Mouse (Mus musculus): ENCODE results near the gene Cgas. TPM values are rescaled to one million over a fixed set of nuclear protein-coding genes. Genes with fewer than 3 reads are reported as not detected.

Cgas gene
- polyA plus RNA-seq, 1 experiment from 2014 or later = 0.76 TPM

GRCm38 (mm10) chr9:78428185-78428584 is 14.9 kb downstream of the Cgas start:
- H3K27ac ChIP-seq (replicated peaks) = no peak overlapping the region
- peaks cover 4% of the 10 kb centered on the region; the same call in 1 of the 2 replicates for H3K27me3 ChIP-seq (replicated peaks)
- no peak overlapping the region for H3K4me3 ChIP-seq
- H3K4me1 ChIP-seq = peaks cover 10% of the 10 kb centered on the region; the same call in 1 of the 2 replicates
- H3K9ac ChIP-seq = no peak overlapping the region
- H3K9me3 ChIP-seq = no peaks in the 10 kb centered on the region
- WGBS = 52% methylated on average over 6 of the region's 6 CpGs
- H3K4me2 ChIP-seq = peak overlapping the region; percentile 79; the same call in 1 of the 2 replicates
- ATAC-seq (ENCODE audit: extremely low read depth, insufficient number of reproducible peaks, low FRiP score, low TSS enrichment) = no peak
- no peaks in the 10 kb centered on the region for H3K36me3 ChIP-seq

GRCm38 (mm10) chr9:78427362-78427781 is 15.7 kb downstream of the Cgas start:
- H3K4me2 ChIP-seq = peak overlapping the region; percentile 79
- no peak for ATAC-seq (ENCODE audit: extremely low read depth, insufficient number of reproducible peaks, low FRiP score, low TSS enrichment)
- no peak overlapping the region for H3K27ac ChIP-seq (replicated peaks)
- peaks cover 4% of the 10 kb centered on the region; the same call in 1 of the 2 replicates for H3K27me3 ChIP-seq (replicated peaks)
- no peaks in the 10 kb centered on the region for H3K9me3 ChIP-seq
- 11% methylated on average over 27 of the region's 27 CpGs for WGBS
- peak overlapping the region; percentile 75 for H3K9ac ChIP-seq
- H3K4me3 ChIP-seq = peak overlapping the region; percentile 49
- H3K36me3 ChIP-seq = no peaks in the 10 kb centered on the region
- peaks cover 10% of the 10 kb centered on the region; the same call in 1 of the 2 replicates for H3K4me1 ChIP-seq

- no peak for ATAC-seq (ENCODE audit: extremely low read depth, insufficient number of reproducible peaks, low FRiP score, low TSS enrichment)
- no peaks in the 10 kb centered on the region for H3K9me3 ChIP-seq
- no peak overlapping the region for H3K4me2 ChIP-seq
- H3K27ac ChIP-seq (replicated peaks) = no peak overlapping the region
- no peak overlapping the region for H3K9ac ChIP-seq
- no peaks in the 10 kb centered on the region for H3K36me3 ChIP-seq
- 90% methylated on average over 7 of the region's 7 CpGs for WGBS
- H3K4me3 ChIP-seq = no peak overlapping the region
- peaks cover 27% of the 10 kb centered on the region for H3K27me3 ChIP-seq (replicated peaks)
- H3K4me1 ChIP-seq = no peaks in the 10 kb centered on the region
Measured at GRCm38 (mm10) chr9:78401596-78401995, 41.4 kb downstream of the Cgas start.

GRCm38 (mm10) chr9:78400570-78400969 is 42.5 kb downstream of the Cgas start:
- H3K9me3 ChIP-seq = no peaks in the 10 kb centered on the region
- no peak overlapping the region for H3K4me3 ChIP-seq
- peaks cover 37% of the 10 kb centered on the region for H3K27me3 ChIP-seq (replicated peaks)
- no peak for ATAC-seq (ENCODE audit: extremely low read depth, insufficient number of reproducible peaks, low FRiP score, low TSS enrichment)
- H3K4me1 ChIP-seq = peaks cover 9% of the 10 kb centered on the region
- H3K36me3 ChIP-seq = no peaks in the 10 kb centered on the region
- H3K27ac ChIP-seq (replicated peaks) = no peak overlapping the region
- WGBS = 78% methylated on average over 5 of the region's 5 CpGs
- no peak overlapping the region for H3K4me2 ChIP-seq
- no peak overlapping the region for H3K9ac ChIP-seq

GRCm38 (mm10) chr9:78396517-78396916 is 46.5 kb downstream of the Cgas start:
- Histone ChIP-seq H3K4me2 (peak overlapping the region; percentile 76), H3K27ac (replicated peaks) (no peak overlapping the region), H3K4me1 (peaks cover 13% of the 10 kb centered on the region), H3K36me3 (no peaks in the 10 kb centered on the region), H3K9me3 (no peaks in the 10 kb centered on the region), H3K4me3 (peak overlapping the region; percentile 55), H3K27me3 (replicated peaks) (peaks cover 77% of the 10 kb centered on the region), H3K9ac (no peak overlapping the region)
- no peak for ATAC-seq (ENCODE audit: extremely low read depth, insufficient number of reproducible peaks, low FRiP score, low TSS enrichment)
- WGBS = 56% methylated on average over 9 of the region's 9 CpGs

GRCm38 (mm10) chr9:78395630-78396351 is 47.2 kb downstream of the Cgas start, which contains the start of gene Ddx43:
Gene Ddx43 (plus strand): TSS chr9:78395777.
- Histone ChIP-seq H3K4me3 (peak within 1 kb of the TSS; percentile 55), H3K36me3 (no peaks in the 10 kb centered on the region), H3K4me2 (peak within 1 kb of the TSS; percentile 76), H3K4me1 (peaks cover 13% of the 10 kb centered on the region), H3K9ac (peak within 1 kb of the TSS; percentile 68), H3K9me3 (no peaks in the 10 kb centered on the region), H3K27ac (replicated peaks) (no peak within 1 kb of the TSS), H3K27me3 (replicated peaks) (peaks cover 84% of the 10 kb centered on the region)
- peak; percentile 54; the same call in 1 of the 2 replicates for ATAC-seq (ENCODE audit: extremely low read depth, insufficient number of reproducible peaks, low FRiP score, low TSS enrichment)
- 2% methylated on average over 93 of the region's 93 CpGs for WGBS

- no peaks in the 10 kb centered on the region for H3K36me3 ChIP-seq
- no peak overlapping the region for H3K9ac ChIP-seq
- H3K9me3 ChIP-seq = no peaks in the 10 kb centered on the region
- peaks cover 84% of the 10 kb centered on the region for H3K27me3 ChIP-seq (replicated peaks)
- 33% methylated on average over 11 of the region's 11 CpGs for WGBS
- peak overlapping the region; percentile 76 for H3K4me2 ChIP-seq
- peaks cover 13% of the 10 kb centered on the region for H3K4me1 ChIP-seq
- no peak for ATAC-seq (ENCODE audit: extremely low read depth, insufficient number of reproducible peaks, low FRiP score, low TSS enrichment)
- H3K27ac ChIP-seq (replicated peaks) = no peak overlapping the region
- peak overlapping the region; percentile 55 for H3K4me3 ChIP-seq
Measured at GRCm38 (mm10) chr9:78395244-78395629, 47.8 kb downstream of the Cgas start.

- no peak overlapping the region for H3K9ac ChIP-seq
- WGBS = 58% methylated on average over 7 of the region's 7 CpGs
- H3K36me3 ChIP-seq = no peaks in the 10 kb centered on the region
- H3K4me2 ChIP-seq = no peak overlapping the region
- H3K27ac ChIP-seq (replicated peaks) = no peak overlapping the region
- H3K4me3 ChIP-seq = no peak overlapping the region
- H3K9me3 ChIP-seq = no peaks in the 10 kb centered on the region
- peaks cover 83% of the 10 kb centered on the region for H3K27me3 ChIP-seq (replicated peaks)
- peaks cover 13% of the 10 kb centered on the region for H3K4me1 ChIP-seq
- no peak for ATAC-seq (ENCODE audit: extremely low read depth, insufficient number of reproducible peaks, low FRiP score, low TSS enrichment)
Measured at GRCm38 (mm10) chr9:78394602-78395001, 48.4 kb downstream of the Cgas start.

GRCm38 (mm10) chr9:78393741-78394140 is 49.3 kb downstream of the Cgas start:
- WGBS = 73% methylated on average over 10 of the region's 10 CpGs
- Histone ChIP-seq H3K9ac (no peak overlapping the region), H3K4me2 (no peak overlapping the region), H3K4me1 (peaks cover 13% of the 10 kb centered on the region), H3K4me3 (no peak overlapping the region), H3K27me3 (replicated peaks) (peaks cover 76% of the 10 kb centered on the region), H3K27ac (replicated peaks) (no peak overlapping the region), H3K9me3 (no peaks in the 10 kb centered on the region), H3K36me3 (no peaks in the 10 kb centered on the region)
- ATAC-seq (ENCODE audit: extremely low read depth, insufficient number of reproducible peaks, low FRiP score, low TSS enrichment) = no peak

- Histone ChIP-seq H3K4me3 (no peak overlapping the region), H3K4me1 (no peaks in the 10 kb centered on the region), H3K9me3 (no peaks in the 10 kb centered on the region), H3K27ac (replicated peaks) (no peak overlapping the region), H3K27me3 (replicated peaks) (peaks cover 42% of the 10 kb centered on the region), H3K36me3 (no peaks in the 10 kb centered on the region), H3K9ac (no peak overlapping the region), H3K4me2 (no peak overlapping the region)
- 27% methylated on average over 5 of the region's 5 CpGs for WGBS
- ATAC-seq (ENCODE audit: extremely low read depth, insufficient number of reproducible peaks, low FRiP score, low TSS enrichment) = no peak
Measured at GRCm38 (mm10) chr9:78389981-78390380, 53.1 kb downstream of the Cgas start.

- H3K4me2 ChIP-seq = no peak overlapping the region
- no peaks in the 10 kb centered on the region for H3K9me3 ChIP-seq
- H3K27ac ChIP-seq (replicated peaks) = no peak overlapping the region
- peaks cover 12% of the 10 kb centered on the region for H3K27me3 ChIP-seq (replicated peaks)
- no peaks in the 10 kb centered on the region for H3K36me3 ChIP-seq
- H3K4me1 ChIP-seq = no peaks in the 10 kb centered on the region
- no peak overlapping the region for H3K4me3 ChIP-seq
- WGBS = 78% methylated on average over 7 of the region's 7 CpGs
- no peak overlapping the region for H3K9ac ChIP-seq
- ATAC-seq (ENCODE audit: extremely low read depth, insufficient number of reproducible peaks, low FRiP score, low TSS enrichment) = no peak
Measured at GRCm38 (mm10) chr9:78386947-78387346, 56.1 kb downstream of the Cgas start.

GRCm38 (mm10) chr9:78385893-78386292 is 57.1 kb downstream of the Cgas start:
- Histone ChIP-seq H3K9me3 (no peaks in the 10 kb centered on the region), H3K9ac (no peak overlapping the region), H3K4me3 (no peak overlapping the region), H3K27ac (replicated peaks) (no peak overlapping the region), H3K27me3 (replicated peaks) (peaks cover 1% of the 10 kb centered on the region), H3K36me3 (no peaks in the 10 kb centered on the region), H3K4me1 (no peaks in the 10 kb centered on the region), H3K4me2 (no peak overlapping the region)
- no peak for ATAC-seq (ENCODE audit: extremely low read depth, insufficient number of reproducible peaks, low FRiP score, low TSS enrichment)
- WGBS = 52% methylated on average over 3 of the region's 3 CpGs
